Mouse (Mus musculus) cortical plate, adult 2 months (tissue): ENCODE data around the gene P3h3. TPM values are rescaled to one million over a fixed set of nuclear protein-coding genes. Genes with fewer than 3 reads are reported as not detected.
A peak's percentile ranks its signal among the peaks of the same experiment; 100 is the strongest.

Source experiments
- H3K27ac ChIP-seq: fragments of 200-500 bp; 2 replicates; pipeline ENCODE4 v1.5.1; 2012; ENCODE audit warnings: low read length, control low read depth, inconsistent platforms; ENCODE audit not compliant: insufficient read depth
- H3K4me1 ChIP-seq: fragments of 200-500 bp; 2 replicates; pipeline ENCODE4 v1.6.1; 2011; ENCODE audit warnings: low read length; ENCODE audit not compliant: control insufficient read depth, insufficient read depth
- H3K4me3 ChIP-seq: fragments of 200-500 bp; 2 replicates; pipeline ENCODE4 v1.5.1; 2011; ENCODE audit warnings: mild to moderate bottlenecking, low read length, control low read depth; ENCODE audit not compliant: insufficient read depth
- CTCF ChIP-seq: fragments of 200-500 bp; IDR thresholded peaks from 2 replicates; pipeline ENCODE4 v1.5.1; 2011; ENCODE audit warnings: mild to moderate bottlenecking, control low read depth, low read length; ENCODE audit not compliant: insufficient read depth; ENCODE audit errors: extremely low read depth
- POLR2A ChIP-seq: fragments of 200-500 bp; IDR thresholded peaks from 2 replicates; pipeline ENCODE4 v1.6.1; 2011; ENCODE audit warnings: mild to moderate bottlenecking, low read length, control low read depth; ENCODE audit not compliant: insufficient read depth; ENCODE audit errors: extremely low read depth
- polyA plus RNA-seq: library from polyadenylated mRNA; depleted of rRNA; stranded (reverse); fragments of >200 nt; gene quantifications from 2 replicates; pipeline ENCODE4 v1.2.3, GENCODE M21; 2012; rRNA removed

The P3h3 gene
- 59.6 and 66.5 TPM in 2 replicates for polyA plus RNA-seq

- TF ChIP-seq CTCF (0 out of 2 replicates have a peak, but pooled peaks have one; percentile 14), POLR2A (no peak)
- Histone ChIP-seq H3K27ac (peak within 1 kb of the TSS; percentile 51; the same call in 1 of the 2 replicates), H3K4me1 (peaks cover 4% of the 10 kb centered on the region)
Observed at GRCm38 (mm10) chr6:124856916-124857839, at the start of gene P3h3. Gene P3h3, minus strand, starts transcription at chr6:124857752.

GRCm38 (mm10) chr6:124904991-124905860 is 47.7 kb upstream of the P3h3 start:
- H3K4me3 ChIP-seq, result peak overlapping the region; percentile 39; the same call in 1 of the 2 replicates
- no peaks in the 10 kb centered on the region for H3K4me1 ChIP-seq
- peak overlapping the region; percentile 94 for H3K27ac ChIP-seq
- TF ChIP-seq POLR2A, result no peak
- TF ChIP-seq CTCF, result no peak

More at GRCm38 (mm10) chr6:124856916-124857839, at the start of gene P3h3:
- H3K4me3 ChIP-seq, result peak within 1 kb of the TSS; percentile 36

GRCm38 (mm10) chr6:124904161-124904981 is 46.8 kb upstream of the P3h3 start:
- no peaks in the 10 kb centered on the region for H3K4me1 ChIP-seq
- TF ChIP-seq POLR2A (peak; percentile 54), CTCF (peak; percentile 63)
- H3K27ac ChIP-seq, result peak overlapping the region; percentile 94

GRCm38 (mm10) chr6:124903580-124904151 is 46.1 kb upstream of the P3h3 start:
- peak overlapping the region; percentile 39 for H3K4me3 ChIP-seq
- no peak for TF ChIP-seq POLR2A
- TF ChIP-seq CTCF, result peak; percentile 86
- no peaks in the 10 kb centered on the region for H3K4me1 ChIP-seq
- peak overlapping the region; percentile 93 for H3K27ac ChIP-seq

More at GRCm38 (mm10) chr6:124904161-124904981, 46.8 kb upstream of the P3h3 start:
- H3K4me3 ChIP-seq, result peak overlapping the region; percentile 39

GRCm38 (mm10) chr6:124901851-124902250 is 44.3 kb upstream of the P3h3 start:
- no peak overlapping the region for H3K27ac ChIP-seq
- TF ChIP-seq CTCF (no peak), POLR2A (no peak)

GRCm38 (mm10) chr6:124900801-124901480 is 43.4 kb upstream of the P3h3 start:
- no peak overlapping the region for H3K27ac ChIP-seq
- no peak for TF ChIP-seq POLR2A
- no peak for TF ChIP-seq CTCF
- no peak overlapping the region for H3K4me3 ChIP-seq
- no peaks in the 10 kb centered on the region for H3K4me1 ChIP-seq

More at GRCm38 (mm10) chr6:124901851-124902250, 44.3 kb upstream of the P3h3 start:
- Histone ChIP-seq H3K4me1 (no peaks in the 10 kb centered on the region), H3K4me3 (no peak overlapping the region)

GRCm38 (mm10) chr6:124900056-124900800 is 42.7 kb upstream of the P3h3 start:
- H3K4me3 ChIP-seq, result no peak overlapping the region
- TF ChIP-seq CTCF (no peak), POLR2A (no peak)
- no peak overlapping the region for H3K27ac ChIP-seq
- no peaks in the 10 kb centered on the region for H3K4me1 ChIP-seq
